Mouse (Mus musculus) mouse trophoblast stem cell (cell line): Measurements from ENCODE around the gene Spindoc.
"Not testable (repeated sequence)": the region's sequence is repeated elsewhere in the genome, so short reads cannot be mapped to it uniquely, and the experiment has no call there.

Experiments
- in situ Hi-C, 2 experiments: fragments of 300-500 bp; cut with MseI, MboI; formaldehyde crosslinking; loops; 2 replicates in 1 of 2; 3 replicates in 1 of 2; pipeline ENCODE4 v1.15.1; 2025

The Spindoc gene

DNA sequence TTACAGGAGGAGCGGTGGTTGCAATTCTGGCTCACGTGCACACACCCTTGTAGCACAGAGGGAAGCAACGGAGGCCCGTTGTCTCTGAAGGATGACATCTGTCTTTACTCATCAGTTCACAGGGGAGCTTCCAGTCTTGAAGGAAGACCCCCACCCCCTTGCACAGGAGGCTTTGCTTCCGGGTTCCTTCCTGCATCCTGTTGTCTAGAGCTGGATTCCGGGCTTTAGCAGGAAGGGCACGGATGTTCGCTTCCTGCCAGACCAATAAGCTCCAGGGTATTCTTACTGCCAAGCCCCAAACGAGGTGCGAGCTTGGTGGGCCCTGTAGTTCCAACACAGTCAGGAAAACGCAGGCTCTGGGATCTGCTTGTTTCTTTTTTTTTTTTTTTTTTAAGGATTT lies 17.8 kb upstream of the Spindoc start:
- in situ Hi-C loops: no loop called here

DNA sequence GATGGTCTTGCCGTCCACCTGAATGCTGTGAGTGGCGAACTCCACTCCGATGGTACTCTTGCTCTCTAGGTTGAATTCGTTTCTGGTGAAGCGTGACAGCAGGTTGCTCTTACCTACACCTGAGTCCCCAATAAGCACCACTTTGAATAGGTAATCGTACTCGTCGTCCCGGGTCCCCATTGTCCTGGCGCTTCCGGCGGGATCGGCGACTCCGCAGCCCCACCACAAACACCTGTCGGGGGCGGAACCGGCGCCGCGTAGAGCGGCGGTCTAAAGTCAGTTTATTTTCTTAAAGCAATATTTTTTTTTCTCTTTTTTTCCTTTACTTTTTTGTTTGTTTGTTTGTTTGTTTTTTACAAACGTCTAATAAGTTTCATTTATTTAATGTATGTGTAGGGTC lies 16.1 kb upstream of the Spindoc start:
- in situ Hi-C loops: not testable (repeated sequence)

DNA sequence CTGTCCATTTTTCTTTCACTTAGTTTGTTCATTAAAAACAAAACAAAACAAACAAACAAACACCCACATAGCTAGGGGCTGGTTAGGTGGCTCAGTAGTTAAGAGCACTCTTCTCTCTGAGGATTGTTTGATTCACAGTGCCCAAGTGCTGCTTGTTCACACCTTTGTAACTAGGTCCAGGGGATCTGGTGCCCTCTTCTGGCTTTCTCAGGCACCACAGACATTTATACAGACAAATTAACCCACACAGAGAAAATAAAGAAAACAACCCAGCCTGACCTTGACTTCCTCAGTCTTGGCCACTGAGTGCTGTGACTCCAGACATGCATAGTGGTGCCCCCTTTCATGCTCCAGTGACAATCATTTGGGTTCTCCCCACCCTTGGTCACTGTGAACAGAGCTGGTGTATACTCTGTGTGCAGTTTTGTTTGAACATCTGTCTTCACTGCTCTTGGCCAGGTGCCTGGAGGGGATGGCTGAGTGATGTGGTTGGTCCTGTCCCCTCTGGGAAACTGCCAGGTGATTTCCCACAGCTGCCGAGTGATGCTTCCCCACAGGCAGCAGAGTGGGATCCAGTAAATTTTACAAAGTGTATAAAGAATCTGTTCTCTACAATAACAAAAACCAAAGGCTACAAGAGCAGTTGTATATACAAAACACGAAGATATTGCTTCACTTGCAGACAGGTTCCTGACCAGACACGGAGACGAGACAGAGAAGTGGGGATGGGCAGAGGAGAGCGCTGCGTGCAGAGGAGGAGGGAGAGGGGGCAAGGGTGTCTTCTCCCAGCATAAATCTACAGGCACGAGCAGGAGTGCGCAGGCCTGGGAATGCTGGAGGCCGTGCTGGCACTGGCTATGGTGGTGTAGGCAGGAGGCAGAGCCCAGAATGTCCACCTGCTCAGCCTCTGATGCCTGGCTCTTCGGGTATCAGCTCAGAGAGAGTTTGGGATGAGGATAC lies 14.4 kb upstream of the Spindoc start:
- in situ Hi-C loops: not testable (repeated sequence)

DNA sequence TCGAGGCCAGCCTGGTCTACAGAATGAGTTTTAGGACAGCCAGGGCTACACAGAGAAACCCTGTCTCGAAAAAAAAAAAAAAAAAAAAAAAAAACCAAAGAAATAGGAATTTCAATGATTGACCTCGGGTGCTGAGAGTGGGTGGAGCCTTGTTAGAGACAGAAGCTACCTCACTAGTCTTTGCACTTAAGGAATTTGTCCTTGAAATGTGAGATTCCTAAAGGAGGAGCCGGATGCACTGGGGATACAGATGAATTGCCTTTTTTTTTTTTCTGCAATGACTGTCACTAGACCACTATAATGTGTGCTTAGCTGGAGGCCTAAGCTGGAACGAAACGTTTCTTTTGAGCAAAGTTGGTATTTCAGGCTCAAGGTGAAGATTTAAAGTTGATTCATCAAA lies 5.7 kb upstream of the Spindoc start:
- in situ Hi-C loops: no loop called here

DNA sequence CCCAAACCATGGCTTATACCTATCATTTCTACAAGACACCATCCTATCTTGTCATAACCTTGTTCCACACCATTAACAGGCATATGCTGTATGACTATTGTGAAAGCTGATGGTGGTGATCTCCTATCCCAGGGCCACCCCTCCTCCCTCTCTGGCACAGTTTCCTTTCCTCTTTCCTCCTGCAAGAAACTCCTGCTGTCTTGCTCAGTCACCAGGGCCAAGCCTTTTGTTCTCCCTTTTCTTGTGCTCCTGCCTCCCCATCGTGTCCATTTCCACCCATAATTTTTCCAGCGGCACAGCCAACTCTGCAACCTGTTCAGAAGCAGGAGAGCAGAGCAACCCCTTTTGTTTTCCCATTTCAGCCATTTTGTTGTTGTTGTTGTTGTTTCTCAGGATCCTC lies 3.2 kb upstream of the Spindoc start:
- in situ Hi-C loops: no loop called here

DNA sequence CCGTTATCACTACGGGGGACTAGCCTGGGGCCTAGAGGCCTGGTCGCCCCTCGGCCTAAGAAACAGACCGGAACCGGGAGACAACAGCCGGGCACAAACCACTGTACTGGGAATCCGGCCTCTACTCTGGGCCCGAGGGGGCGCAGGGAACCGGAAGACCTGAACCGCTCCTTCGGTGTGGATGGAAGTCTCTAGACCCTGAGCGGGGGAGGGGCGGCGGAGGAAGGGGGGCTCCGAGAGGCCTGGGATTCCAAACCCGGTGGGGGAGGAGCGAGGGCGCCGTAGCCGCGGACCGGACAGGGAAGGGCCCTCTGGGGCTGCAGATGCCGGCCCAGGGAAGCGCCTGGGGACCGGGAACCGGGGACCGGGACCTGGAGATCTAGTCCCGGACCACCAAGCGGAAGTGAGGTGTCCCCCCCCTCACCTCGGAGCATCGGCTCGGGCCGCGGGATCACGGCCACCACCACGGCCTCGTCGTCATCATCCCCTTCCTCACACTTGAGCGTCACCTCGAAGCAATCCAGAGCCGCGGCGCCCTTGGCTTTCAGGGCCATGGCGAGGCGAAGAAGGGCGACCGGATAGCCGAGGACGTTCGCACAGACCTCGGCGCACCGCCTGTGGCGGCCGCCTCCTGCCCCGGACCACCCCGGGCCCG lies 419 bp downstream of the Spindoc start:
- in situ Hi-C loops: no loop called here

DNA sequence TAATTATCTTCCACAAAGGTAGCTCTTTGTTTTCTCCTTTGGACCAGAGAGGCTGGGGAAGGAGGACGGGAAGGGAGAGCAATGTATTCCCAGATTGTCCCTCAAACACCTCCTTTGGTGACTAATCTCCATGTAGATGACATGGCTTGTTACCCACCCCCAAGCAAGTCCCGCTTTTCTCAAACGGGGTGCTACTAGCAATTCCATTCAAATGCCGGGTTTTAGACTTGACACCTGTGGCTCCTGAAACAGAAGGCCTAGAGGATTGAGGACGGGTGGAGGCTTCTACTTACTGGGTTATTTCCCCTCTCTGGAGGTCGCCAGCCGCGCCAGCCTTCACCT lies 917 bp downstream of the Spindoc start:
- in situ Hi-C loops: no loop called here

DNA sequence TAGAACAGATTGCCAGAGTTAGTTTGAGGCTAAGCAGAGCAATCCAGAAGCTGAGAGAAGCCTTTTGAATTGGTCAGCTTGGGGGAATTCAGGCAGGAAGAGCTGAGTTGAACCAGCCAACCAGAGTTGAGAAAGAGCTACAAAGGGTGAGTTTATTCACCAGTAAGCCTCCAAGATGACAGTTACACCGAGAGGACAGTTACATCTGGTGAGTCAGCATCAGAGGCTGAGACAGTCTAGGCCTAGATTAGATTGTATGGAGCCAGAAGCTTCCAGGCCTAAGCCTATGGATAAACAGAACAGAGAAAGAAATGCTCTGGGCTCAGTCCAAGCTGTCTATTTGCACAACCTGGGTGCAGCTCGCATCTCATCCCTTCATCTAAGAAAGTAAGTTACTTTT lies 5.2 kb downstream of the Spindoc start:
- in situ Hi-C loops: no loop called here

DNA sequence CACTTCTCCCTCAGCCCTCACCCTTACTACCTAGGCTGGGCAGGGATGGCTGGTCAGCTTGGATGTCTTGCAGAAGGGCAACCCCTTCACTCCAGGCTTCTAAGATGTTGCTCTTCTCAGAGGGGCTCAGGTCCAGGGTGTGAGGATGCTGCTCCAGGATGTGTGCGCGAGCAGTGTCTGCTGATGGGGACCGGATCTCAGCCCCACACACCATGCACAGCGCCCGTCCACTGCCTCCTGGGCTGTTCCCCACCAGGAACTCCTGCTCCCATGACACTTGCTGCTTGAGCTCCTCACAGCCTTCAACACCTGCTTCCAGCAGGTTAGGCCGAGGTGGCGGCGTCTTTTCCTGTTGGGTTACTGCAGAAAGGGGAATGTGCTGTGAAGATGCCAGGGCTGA lies 8.3 kb downstream of the Spindoc start:
- in situ Hi-C loops: no loop called here

DNA sequence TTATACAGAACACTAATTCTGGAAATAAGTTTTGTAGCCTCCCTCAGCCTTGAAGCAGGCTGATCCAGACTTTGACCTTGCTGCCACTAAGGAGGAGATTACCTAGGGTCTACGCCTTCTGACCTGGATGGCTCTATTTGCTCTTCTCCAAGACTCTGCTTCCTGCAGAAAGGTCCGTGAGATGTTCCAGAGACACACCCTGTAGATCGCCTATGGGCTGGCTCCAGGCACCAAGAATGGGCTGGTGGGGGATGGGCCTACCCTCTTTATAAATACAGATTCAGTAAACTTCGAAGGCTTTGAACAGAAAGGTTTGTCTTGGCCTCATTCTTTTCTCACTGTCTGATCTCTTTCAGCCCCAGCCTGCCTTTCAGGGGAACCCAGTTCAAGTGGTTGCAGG lies 13.3 kb downstream of the Spindoc start:
- in situ Hi-C loops: not testable (repeated sequence)

DNA sequence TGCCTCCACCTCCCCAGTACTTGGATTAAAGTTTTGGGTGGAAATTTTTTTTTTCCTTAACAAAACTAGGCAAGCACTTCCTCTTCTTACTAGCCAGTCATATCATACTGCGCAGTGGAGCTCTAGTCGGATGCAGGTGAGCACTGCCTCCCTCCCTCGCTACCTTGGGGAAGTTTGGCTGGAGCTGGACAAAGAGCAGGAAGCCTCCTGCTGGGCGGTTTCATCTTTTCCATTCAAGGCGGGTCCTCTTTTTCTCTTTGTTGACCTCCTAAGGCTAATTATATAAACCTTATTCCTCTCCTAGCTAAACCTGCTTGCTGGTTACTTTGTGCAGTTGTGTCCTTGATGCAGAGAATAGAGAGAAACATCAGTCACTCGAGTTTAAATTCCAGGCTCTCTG lies 29.2 kb downstream of the Spindoc start:
- in situ Hi-C loops: no loop called here

DNA sequence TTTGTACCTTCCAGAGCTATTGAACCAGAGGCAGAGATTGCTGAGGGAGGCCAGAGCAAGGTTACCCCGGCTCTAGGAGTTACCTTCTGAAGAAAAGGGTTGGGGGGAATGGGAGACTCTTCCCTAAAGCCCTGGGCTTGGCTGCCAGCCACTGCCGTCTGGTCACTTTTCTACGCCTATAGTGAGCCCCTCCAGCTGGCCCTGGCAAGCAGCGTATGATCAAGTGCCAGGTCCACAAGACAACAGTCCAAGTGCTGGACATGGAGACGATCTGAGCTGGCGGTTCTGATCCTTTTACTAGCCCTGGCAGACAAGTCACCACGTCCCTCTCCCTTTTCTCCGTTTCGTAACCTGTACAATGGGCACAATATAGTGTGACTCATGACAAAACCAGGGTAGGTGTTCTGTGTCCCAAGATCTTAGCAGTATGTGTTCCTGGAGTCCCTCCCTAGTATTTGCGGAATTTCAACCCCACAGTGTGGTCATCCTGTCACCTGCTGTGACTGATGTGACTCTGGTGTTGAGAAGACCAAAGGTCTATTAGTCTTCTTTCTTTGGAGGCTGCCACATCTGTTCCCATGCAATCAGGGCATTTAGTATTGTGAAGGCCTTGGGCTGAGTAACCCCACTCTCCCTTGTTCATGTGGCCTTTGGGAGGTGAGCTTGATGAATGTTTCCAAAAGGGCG lies 29.8 kb downstream of the Spindoc start:
- in situ Hi-C loops: no loop called here

DNA sequence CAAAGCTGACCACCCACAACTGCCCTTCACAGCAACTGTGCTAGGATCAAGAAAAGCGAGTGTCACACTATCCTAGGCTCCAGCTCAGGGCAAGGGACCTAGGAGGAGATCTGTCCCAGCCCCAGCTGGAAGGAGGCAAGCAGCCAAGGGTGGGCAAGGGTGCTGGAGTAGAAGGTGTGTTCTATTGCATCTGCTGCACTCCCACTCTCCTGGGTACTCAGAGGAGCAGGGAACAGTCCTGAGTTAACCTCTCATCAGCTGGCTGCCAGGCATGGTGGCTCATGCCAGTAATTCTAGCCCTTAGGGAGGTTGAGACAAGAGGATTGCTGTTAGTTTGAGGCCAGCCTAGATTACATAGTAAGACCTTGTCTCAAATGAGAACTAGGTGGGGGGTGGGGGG lies 32.8 kb downstream of the Spindoc start:
- in situ Hi-C loops: loop anchor here in 1 of 2 experiments (5.0 kb wide), 1 partner anchor 83 kb away; the partner anchor contains the start of gene Rcor2

DNA sequence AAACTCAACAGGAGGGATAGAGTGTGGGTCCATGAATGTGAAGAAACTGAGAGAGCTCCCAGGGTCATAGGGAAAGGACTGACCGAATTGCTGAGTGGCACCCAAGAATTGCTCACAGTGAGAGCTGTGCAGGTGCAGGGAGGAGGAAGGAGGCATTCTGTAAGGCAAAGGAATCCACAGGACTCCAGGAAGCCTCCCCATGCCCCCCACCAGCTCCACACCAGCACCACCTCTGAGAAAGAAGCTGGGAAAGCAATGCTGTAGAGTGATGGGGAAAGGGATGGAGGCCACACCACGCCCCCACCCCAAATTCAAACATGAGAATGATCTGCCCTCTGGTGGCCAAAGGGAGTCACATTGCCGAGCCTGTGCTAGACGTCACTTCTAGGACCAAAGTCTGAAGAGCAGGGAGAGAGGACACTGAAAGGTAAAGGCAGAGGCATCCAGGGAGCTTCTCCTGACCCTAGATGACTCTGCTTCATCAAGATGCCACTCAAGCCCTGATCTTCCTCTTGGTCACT lies 37.5 kb downstream of the Spindoc start:
- in situ Hi-C loops: loop anchor here in 1 of 2 experiments (5.0 kb wide), 1 partner anchor 78 kb away; the partner anchor contains the start of gene Rcor2

DNA sequence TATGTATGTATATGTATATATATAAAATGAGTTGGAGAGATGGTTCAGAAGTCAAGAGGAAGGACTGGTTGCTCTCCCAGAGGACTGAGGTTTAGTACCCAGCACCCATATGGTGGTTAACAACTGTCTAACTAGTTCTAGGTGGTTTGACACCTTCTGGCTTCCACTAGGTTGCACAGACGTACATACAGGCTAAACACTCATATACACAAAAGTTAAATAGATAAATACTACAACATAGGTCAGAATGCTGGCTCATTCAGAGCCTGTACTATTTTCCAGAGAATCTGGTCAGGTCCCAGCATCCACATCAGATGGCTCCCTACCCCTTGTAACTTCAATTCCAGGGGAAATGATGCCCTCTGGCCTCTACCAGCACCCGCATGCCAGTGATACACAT lies 40.1 kb downstream of the Spindoc start:
- in situ Hi-C loops: no loop called here

DNA sequence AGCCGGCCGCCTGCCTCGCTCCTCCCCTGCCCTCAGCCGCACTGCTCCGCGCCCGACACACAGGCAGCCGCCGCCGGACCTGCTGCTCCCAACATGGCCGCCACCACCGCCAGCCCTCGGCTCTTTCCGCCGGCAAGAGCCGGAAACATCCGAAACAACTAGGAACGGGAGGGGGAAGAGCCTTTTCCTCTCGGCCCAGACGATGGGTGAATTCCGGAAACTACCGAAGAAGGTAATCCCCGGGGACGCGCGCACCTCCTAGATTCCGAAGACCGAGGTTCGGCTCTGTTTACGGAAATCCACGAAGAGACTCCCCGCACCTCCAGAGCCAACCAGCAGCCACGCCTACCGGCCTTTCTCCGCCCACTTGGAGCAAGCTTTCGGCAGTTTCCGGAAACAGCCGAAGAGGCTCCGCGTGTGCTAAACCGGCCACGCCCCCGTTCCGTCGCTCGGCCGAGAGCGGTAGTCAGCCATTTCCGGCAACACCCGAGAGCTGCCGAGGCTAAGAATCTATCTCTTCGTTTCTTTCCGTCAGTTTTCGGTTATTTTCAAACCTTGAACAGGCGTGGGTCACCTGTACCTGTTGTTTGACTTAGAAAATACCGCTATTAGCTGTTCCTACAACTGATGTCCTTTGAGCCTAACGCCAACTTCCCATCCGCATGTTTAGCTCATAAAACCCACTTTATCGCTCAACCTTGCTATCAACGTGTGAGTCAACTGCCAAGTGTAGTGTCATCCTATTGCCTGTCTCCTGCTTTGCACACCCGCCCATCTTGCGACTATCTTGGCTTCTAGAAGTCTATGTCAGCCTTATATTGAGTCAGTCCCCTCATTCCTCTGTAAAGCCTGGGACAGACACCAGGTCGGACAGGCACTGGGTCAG lies 41.0 kb downstream of the Spindoc start, which contains the start of gene Mark2:
Mark2 (minus strand) TSS at position 349 of the 886 bp plus-strand sequence.
- in situ Hi-C loops: no loop called here

DNA sequence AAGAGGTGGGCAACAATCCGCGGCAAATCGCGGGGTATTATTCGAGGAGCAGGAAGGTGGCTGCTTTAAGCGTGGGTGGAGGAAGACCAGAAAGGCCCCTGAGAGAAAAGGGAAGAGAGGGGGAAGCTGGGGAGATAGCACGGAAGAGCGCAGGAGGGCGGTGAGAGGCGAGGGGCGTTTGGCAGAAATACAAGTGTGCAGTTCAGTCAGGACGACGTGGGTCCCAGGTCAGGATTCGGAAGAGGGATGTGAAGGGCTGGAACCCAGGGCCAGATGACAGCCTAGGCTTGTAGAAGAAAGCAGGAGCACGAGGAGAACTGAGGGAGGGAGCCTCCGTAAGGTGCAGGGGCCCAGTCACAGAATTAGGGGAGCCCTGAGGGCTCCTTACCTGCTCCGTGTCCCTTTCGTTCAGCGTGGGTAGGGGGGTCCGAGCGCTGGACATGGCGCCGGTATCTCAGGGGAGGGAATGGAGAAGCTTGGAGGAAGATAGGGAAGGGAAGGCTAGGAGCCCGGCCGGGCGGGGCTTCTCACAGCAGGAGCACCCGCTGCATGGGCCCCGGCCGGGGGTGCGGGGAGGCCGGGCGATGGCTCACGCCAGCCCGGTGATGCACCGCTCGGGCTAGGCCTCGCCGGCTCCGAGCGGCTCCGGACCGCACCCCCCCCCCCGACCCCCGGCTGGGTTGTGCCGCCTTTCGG lies 41.9 kb downstream of the Spindoc start:
- in situ Hi-C loops: no loop called here

DNA sequence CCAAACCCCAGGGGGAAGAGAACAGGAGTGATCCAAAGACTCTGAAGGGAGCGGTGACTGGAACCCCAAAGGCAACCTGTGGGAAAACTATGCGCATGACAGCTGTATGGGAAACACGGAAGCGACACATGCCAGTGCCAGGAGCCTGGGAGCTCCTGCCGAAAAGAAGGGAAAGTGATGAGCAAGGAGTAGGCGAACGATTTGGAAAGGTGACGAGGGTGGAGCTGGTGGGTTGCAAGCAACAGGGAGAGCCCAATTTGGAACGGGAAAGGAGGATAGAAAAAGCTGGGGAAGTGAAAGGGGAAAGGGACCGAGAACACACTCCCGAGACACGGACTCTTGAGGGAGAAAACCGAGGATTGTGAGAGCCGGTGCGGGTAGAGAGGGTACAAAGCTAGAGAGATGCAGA lies 42.4 kb downstream of the Spindoc start:
- in situ Hi-C loops: no loop called here

DNA sequence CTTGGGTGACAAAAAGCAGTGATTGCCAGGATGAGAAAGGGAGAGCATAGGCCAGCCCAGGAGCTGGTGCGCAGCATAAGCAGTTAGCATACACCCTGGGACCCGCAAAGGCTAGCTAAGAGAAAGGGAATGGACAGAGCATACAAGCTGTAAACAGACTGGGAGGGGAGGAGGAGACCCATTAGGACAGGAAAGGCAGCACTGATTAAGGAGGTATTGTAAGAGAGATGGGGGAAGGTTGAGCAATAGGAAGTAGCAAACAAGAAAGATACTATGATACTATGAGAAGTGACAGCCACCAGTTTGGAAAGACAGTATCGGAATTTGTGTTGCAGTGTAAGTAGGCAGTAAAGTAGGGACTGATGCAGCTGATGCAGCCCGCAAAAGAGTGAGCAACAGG lies 42.9 kb downstream of the Spindoc start:
- in situ Hi-C loops: no loop called here

DNA sequence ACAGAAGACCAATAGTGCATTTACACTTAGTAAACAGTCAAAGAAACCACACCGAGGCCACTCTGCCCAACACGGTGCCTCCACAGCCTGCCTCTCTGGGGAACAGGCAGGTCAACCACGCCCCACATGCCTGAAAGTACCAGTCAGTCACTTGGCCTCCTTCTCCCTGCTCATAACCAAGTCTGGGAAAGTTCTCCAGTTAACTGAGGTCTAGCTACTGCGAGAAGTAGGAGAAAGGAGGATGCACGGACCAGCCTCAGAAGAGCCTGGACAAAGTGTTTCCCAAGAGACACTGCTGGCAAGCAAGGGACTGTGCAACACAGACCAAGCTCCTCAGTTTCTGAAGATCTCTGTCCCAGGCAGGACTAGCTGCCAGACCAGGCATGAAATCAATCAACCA lies 43.8 kb downstream of the Spindoc start:
- in situ Hi-C loops: no loop called here
